Mouse (Mus musculus) c-Kit-positive CD71-positive TER-119-negative erythroid progenitor cells, embryonic 14.5 days (primary cell): Measurements from ENCODE around the gene Pknox1.

Source experiments
- DNase-seq: peaks from one replicate; pipeline ENCODE4 v3.0.0-alpha.2; 2013; ENCODE audit warnings: low read depth

Pknox1 gene

GRCm38 (mm10) chr17:31652152-31652551 lies 87.6 kb downstream of the Pknox1 start:
- DNase-seq = no peak

GRCm38 (mm10) chr17:31653277-31653676 lies 88.7 kb downstream of the Pknox1 start:
- DNase-seq = no peak

GRCm38 (mm10) chr17:31655366-31655765 lies 90.8 kb downstream of the Pknox1 start:
- no peak for DNase-seq

GRCm38 (mm10) chr17:31656682-31657081 lies 92.1 kb downstream of the Pknox1 start:
- DNase-seq = no peak
